Mouse (Mus musculus) MEL-GATA-1-ER (cell line): ENCODE measurements around the gene Uckl1.
A peak's percentile ranks its signal among the peaks of the same experiment; 100 is the strongest.

Experiments used
- DNase-seq: peaks from one replicate; pipeline ENCODE4 v3.0.0-alpha.2; 2012; ENCODE audit warnings: low read depth; ENCODE audit errors: extremely low read depth

The Uckl1 gene

GRCm38 (mm10) chr2:181590471-181590870 is 5.8 kb upstream of the Uckl1 start:
- DNase-seq: no peak

DNA sequence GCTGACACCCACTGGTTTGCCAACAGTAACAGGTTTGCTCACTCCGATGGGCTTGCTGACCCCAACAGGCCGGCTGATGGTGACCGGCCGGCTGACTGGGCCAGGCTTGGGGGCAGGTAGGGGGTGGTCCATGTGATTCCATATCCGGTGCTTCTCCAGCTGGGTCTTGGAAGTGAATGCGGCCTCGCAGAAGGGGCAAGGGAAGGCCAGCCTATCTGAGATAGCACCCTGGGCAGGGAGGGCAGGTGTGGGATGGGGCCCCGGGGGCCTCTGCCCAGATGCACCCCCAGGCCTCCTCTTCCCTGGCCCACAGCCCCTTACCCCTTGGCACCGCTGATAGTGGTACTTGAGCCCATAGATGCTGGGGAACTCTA is 5.0 kb upstream of the Uckl1 start:
- no peak for DNase-seq

DNA sequence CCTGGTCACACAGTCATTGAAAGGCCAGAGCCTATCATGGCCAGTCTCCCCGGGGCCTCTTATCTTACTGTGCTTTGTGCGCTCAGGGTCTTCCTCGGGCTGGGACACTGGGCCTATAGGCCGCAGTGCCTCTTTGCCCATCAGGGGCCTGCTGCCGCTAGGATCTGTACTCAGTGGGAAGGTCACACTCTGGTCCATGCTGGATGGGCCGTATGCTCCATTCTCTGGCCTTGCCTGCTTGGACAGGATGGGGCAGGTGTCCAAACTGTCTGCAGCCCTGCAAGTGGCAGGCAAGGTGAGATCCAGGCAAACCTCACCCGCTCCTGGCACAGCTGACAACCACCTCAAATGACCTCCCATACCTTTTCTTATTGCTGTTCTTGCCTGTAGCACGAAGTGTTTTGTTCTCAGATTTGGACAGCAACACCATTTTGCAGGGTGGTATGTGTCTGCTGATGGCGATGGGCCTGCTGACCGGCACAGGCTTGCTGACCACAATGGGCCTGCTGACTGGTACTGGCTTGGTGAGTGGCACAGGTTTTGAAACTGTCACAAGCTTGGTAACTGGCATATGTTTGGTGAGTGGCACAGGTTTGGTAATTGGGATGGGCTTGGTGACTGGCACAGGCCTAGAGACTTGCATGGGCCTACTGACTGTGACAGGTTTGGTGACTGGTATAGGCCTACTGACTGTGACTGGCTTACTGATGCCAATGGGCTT is 4.5 kb upstream of the Uckl1 start:
- no peak for DNase-seq

GRCm38 (mm10) chr2:181588229-181588780 is 3.6 kb upstream of the Uckl1 start:
- DNase-seq: no peak

DNA sequence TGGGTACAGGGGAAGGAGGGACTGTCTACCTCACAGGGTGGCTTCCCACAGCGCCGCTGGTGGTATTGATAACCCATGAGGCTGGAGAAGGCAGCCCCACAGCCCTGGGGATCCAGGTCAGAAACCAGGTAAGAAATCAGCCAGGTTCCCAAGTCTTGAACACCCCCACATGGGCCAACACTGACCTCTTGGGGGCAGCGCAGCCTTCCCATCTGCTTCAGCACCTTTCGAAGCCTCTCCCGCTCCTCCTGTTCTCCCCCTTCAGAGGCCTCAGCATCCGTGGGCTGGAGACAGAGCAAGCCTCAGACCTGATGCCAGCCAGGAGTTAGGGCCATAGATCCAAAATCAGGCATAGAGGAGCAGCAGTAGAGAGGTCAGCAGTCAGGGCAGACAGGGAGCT is 3.1 kb upstream of the Uckl1 start:
- DNase-seq: no peak

- no peak for DNase-seq
Observed at GRCm38 (mm10) chr2:181586124-181586523, 1.4 kb upstream of the Uckl1 start.

GRCm38 (mm10) chr2:181585506-181585905 is 814 bp upstream of the Uckl1 start:
- no peak for DNase-seq

DNA sequence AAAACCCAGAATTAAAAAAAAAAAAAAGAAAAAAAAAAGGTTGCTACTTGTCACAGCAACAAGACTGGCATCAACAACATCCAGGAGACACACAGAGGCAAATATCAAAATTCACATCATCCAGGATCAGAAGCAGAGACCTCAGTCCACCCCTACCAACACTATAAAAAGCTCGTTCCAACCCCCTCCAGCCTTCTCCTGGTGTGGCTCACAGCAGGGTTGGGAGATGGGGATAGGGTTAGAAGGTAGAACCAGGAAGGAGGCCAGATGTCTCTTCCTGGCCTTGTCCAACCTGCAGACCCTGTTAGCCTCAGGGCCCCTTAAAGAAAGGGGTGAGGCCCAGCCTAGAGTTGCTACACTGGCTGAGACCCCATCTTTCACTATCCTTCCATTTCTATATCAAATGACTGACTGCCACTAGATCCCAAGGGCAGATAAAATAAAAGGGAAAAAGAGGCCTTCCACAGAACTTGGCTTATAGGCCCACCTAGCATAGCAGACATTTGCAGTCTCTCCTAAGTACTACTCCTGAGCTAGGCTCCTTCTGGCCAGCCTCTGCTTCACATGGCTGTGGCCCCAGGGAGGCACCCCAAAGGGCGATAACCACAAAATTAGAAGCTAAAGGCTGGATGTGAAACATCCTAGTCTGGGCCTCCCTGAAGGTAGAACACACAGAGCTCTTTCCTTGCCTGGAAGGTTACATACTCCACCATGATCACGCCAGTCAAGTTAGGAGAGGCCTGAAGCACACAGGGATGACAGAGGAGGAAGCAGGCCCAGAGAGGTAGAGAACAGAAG is 1.0 kb downstream of the Uckl1 start:
- DNase-seq: no peak

DNA sequence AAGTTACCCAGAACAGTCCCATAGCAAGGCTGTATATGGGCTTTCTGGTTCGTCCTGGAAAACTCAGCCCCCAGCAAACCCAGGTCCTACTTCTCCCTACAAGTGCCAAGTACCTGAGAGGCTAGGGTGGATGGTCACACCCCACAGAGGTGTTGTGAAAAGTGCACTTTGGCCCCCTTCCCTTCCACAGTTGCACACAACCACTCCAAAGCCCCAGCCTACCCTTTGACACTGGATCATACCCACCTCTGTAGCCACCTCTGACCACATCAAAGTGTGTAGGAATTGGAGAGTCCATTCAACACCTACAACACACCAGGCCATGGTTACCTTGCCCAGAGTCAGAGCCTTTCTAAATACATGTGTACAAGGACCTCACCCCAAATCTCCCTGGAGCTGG is 1.8 kb downstream of the Uckl1 start:
- DNase-seq: no peak

- DNase-seq: no peak
Observed at GRCm38 (mm10) chr2:181582358-181582757, 2.3 kb downstream of the Uckl1 start.

DNA sequence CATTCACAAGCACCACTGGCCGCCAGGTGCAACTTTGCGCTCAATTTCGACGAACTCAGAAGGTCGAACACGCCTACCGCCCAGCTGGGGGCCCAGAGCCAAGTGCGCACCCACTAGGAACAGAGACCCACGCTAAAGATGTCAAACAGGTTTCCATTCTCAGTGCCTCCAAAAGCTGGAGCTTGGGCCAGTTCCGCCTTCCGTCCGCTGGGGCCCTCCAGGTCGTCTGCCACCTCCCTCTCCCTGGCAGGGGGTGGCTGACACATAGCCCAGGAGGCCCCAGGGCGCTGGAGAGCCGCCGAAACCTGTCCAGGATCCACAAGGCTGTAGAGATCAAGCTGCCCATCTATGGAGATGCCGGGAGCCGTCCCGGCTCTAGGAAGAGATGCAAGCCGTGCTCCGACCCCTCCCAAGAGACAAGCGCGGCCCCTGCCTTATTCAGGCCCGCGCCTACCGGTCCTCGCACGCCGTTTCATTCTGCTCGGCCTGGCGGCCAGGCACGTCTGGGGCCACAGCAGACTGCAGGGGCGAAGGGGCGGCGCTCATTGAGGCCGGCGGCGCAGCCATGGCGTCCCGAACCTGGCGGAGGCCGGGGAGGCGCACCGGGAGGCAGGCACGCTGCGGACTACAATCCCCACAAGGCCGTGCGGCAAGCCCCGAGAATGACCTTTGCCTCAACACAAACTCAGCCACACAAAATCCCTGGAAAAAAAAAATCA is 3.1 kb downstream of the Uckl1 start:
- no peak for DNase-seq

GRCm38 (mm10) chr2:181581016-181581401 is 3.7 kb downstream of the Uckl1 start:
- peak; percentile 89 for DNase-seq

DNA sequence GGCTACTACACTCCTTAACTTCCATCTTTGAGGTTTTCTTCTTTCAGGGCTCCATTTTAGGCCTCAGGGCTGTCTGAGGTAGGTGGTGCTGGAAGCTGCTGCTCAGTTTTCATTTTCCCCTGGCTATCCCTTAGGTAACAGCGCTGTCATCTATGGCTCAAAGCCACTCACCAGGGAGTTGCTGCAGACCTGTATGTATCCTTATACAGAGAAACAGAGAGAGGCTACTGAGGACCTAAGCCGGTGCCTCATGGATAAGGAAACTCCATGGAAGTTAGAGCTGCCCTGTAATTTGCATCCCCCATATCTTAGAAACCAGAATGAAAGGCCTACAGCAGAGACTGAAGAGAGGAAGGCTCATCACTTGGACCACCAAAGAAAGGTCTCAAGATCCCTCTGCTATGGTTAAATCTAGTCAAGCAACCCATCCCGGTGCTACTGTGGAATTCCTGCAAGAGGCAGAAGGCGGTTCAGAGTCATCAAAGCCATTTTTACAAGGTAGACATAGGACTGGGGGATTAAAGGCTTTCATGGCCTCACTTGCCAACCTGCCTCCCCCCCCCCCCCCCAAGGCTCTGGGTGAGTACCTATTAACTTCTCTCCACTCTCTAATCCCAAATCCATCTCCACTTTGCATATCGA is 4.4 kb downstream of the Uckl1 start:
- DNase-seq: no peak

- DNase-seq: no peak
Observed at GRCm38 (mm10) chr2:181579681-181580080, 5.0 kb downstream of the Uckl1 start.

- no peak for DNase-seq
Observed at GRCm38 (mm10) chr2:181578790-181579618, 5.7 kb downstream of the Uckl1 start.

- no peak for DNase-seq
Observed at GRCm38 (mm10) chr2:181577981-181578581, 6.6 kb downstream of the Uckl1 start.

GRCm38 (mm10) chr2:181577126-181577525 is 7.6 kb downstream of the Uckl1 start:
- DNase-seq: no peak

GRCm38 (mm10) chr2:181576613-181577012 is 8.1 kb downstream of the Uckl1 start:
- no peak for DNase-seq

DNA sequence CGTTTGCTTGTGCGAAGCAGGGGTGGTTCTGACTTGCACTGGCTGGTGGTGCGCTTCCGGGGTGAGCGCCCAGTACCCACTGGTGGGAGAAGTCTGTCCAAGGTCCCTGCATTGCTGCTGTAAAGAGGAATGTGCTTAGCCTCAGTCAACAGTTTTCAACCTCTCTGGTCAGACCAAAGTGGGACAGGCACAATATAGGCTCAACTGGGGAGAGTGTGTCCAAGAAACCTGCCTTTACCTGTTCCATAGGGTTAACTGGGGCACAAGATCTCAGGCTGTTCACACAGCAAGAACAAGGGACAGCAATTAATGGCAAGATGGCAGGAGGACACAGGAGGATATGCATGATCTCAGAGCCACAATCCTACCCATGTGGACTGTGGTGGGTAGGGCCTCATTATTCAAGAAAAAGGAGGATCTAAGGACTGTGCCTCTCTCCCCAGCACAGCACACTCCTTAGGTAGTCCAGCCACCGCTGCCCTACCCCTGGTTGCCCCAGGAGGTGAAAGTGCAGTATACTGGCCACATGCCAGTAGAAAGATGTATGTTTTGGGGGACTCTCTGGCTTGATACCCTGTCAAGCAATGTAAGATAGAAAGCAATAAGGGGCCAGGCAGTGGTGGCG is 9.7 kb downstream of the Uckl1 start:
- DNase-seq: no peak

DNA sequence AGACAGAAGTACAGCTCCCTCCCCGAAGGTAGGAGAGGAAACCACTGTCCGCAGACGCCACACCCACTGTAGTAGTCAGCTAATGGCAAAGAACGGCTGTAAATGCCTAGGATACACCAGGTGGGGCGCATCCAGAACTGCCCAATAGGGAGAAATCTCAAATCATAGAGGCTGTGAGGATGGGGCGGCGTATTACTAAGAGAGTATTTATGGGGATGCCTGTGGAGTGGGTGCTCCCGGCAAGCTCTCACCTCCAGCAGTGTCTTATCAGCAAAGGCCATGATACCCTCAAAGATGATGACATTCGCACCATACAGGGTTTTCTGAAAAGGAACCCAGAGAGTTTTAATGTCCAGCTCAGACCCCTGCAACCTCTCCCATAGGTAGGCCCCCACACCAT is 10.7 kb downstream of the Uckl1 start:
- no peak for DNase-seq
